Mouse (Mus musculus) ES-E14 (cell line): ENCODE measurements around the gene Gm44502.

Experiments
- HCFC1 ChIP-seq: IDR thresholded peaks from 2 replicates; pipeline ENCODE4 v1.6.1; 2012; ENCODE audit warnings: low read length, inconsistent platforms, borderline replicate concordance; ENCODE audit not compliant: insufficient read depth
- ZNF384 ChIP-seq: IDR thresholded peaks from 2 replicates; pipeline ENCODE4 v1.6.1; 2012; ENCODE audit warnings: low read depth, low read length, inconsistent platforms

- TF ChIP-seq ZNF384 (no peak), HCFC1 (peak; percentile 33; the same call in 1 of the 2 replicates)
These were observed 56.3 kb downstream of the Gm44502 start for GRCm38 (mm10) chr15:89373027-89373761.
